Mouse (Mus musculus) MEL (cell line): ENCODE data around the gene Tmem164. TPM values are rescaled to one million over a fixed set of nuclear protein-coding genes. Genes with fewer than 3 reads are reported as not detected.

Experiments used
- DNase-seq: peaks from one replicate; pipeline ENCODE4 v3.0.0; 2011; ENCODE audit warnings: low read depth, low spot score
- H3K27ac ChIP-seq: 2 replicates; pipeline ENCODE4 v1.5.1; 2012; ENCODE audit warnings: low read depth, mild to moderate bottlenecking, control low read depth, low read length, moderate library complexity; ENCODE audit not compliant: control insufficient read depth
- H3K27me3 ChIP-seq, 2 experiments: fragments of 150-350 bp in 1 of 2; sonication (generic) in 1 of 2; 2 replicates each; pipeline ENCODE4 v1.6.1; 2012; ENCODE audit warnings: low read length in 2 of 2, mild to moderate bottlenecking in 2 of 2, improper control_type of control experiment in 1 of 2, moderate library complexity in 1 of 2; ENCODE audit not compliant: insufficient read depth in 2 of 2, control insufficient read depth in 1 of 2
- H3K36me3 ChIP-seq, 2 experiments: 2 replicates each; pipeline ENCODE4 v1.6.1; 2012 to 2014; ENCODE audit warnings: low read length in 2 of 2, improper control_type of control experiment in 1 of 2, inconsistent platforms in 1 of 2, mild to moderate bottlenecking in 1 of 2; ENCODE audit not compliant: insufficient read depth in 2 of 2, control insufficient read depth in 1 of 2
- H3K4me1 ChIP-seq, 2 experiments: fragments of 150-350 bp in 1 of 2; sonication (generic) in 1 of 2; 2 replicates each; pipeline ENCODE4 v1.6.1; 2012; ENCODE audit warnings: low read length in 2 of 2, improper control_type of control experiment in 1 of 2, mild to moderate bottlenecking in 1 of 2; ENCODE audit not compliant: insufficient read depth in 2 of 2, control insufficient read depth in 1 of 2
- H3K4me3 ChIP-seq, 2 experiments: fragments of 150-350 bp in 1 of 2; sonication (generic) in 1 of 2; 2 replicates each; pipeline ENCODE4 v1.5.1; 2012; ENCODE audit warnings: low read depth in 2 of 2, low read length in 2 of 2, mild to moderate bottlenecking in 2 of 2, moderate library complexity in 2 of 2, control low read depth in 1 of 2, improper control_type of control experiment in 1 of 2; ENCODE audit not compliant: control insufficient read depth in 1 of 2, insufficient read depth in 1 of 2
- H3K79me2 ChIP-seq: 2 replicates; pipeline ENCODE4 v1.6.1; 2012; ENCODE audit warnings: mild to moderate bottlenecking, low read length, moderate library complexity; ENCODE audit not compliant: control insufficient read depth, poor library complexity, insufficient read depth
- H3K9ac ChIP-seq: 2 replicates; pipeline ENCODE4 v1.6.1; 2012; ENCODE audit warnings: low read depth, mild to moderate bottlenecking, control low read depth, low read length, moderate library complexity; ENCODE audit not compliant: control insufficient read depth, poor library complexity, severe bottlenecking
- H3K9me3 ChIP-seq: fragments of 150-350 bp; sonication (generic); replicated peaks from 2 replicates; pipeline ENCODE4 v1.6.1; 2012; ENCODE audit warnings: mild to moderate bottlenecking, low read length, improper control_type of control experiment, moderate library complexity; ENCODE audit not compliant: insufficient read depth
- CTCF ChIP-seq, 3 experiments: IDR thresholded peaks in 2 of 3; conservative IDR thresholded peaks in 1 of 3; 2 replicates each; pipeline ENCODE4 v1.5.1; 2011 to 2012; ENCODE audit warnings: low read length in 3 of 3, low read depth in 2 of 3, mild to moderate bottlenecking in 2 of 3, improper control_type of control experiment in 1 of 3, inconsistent platforms in 1 of 3, mixed read lengths in 1 of 3, moderate library complexity in 1 of 3; ENCODE audit not compliant: control insufficient read depth in 1 of 3, insufficient read depth in 1 of 3, poor library complexity in 1 of 3, severe bottlenecking in 1 of 3
- ETS1 ChIP-seq: IDR thresholded peaks from 2 replicates; pipeline ENCODE4 v1.6.1; 2012; ENCODE audit warnings: low read depth, mild to moderate bottlenecking, inconsistent platforms, low read length, improper control_type of control experiment, moderate library complexity
- MAFK ChIP-seq: IDR thresholded peaks from 2 replicates; pipeline ENCODE4 v1.6.1; 2011; ENCODE audit warnings: low read depth, mild to moderate bottlenecking, low read length, improper control_type of control experiment, borderline replicate concordance
- MYB ChIP-seq: IDR thresholded peaks from 2 replicates; pipeline ENCODE4 v1.6.1; 2011; ENCODE audit warnings: mild to moderate bottlenecking, low read depth, low read length, improper control_type of control experiment
- NRF1 ChIP-seq: IDR thresholded peaks from 2 replicates; pipeline ENCODE4 v1.6.1; 2014; ENCODE audit warnings: low read depth, mild to moderate bottlenecking, inconsistent platforms, low read length, improper control_type of control experiment, moderate library complexity; ENCODE audit not compliant: poor library complexity, insufficient read depth, severe bottlenecking
- RAD21 ChIP-seq: IDR thresholded peaks from 2 replicates; pipeline ENCODE4 v1.6.1; 2011; ENCODE audit warnings: mild to moderate bottlenecking, low read depth, low read length, improper control_type of control experiment
- TBP ChIP-seq: IDR thresholded peaks from 2 replicates; pipeline ENCODE4 v1.8.0; 2011; ENCODE audit warnings: low read depth, low read length, improper control_type of control experiment
- USF1 ChIP-seq: IDR thresholded peaks from 2 replicates; pipeline ENCODE4 v1.6.1; 2014; ENCODE audit warnings: low read depth, mild to moderate bottlenecking, inconsistent platforms, low read length, improper control_type of control experiment, moderate library complexity
- ZC3H11A ChIP-seq: IDR thresholded peaks from 2 replicates; pipeline ENCODE4 v1.6.1; 2012; ENCODE audit warnings: low read depth, mild to moderate bottlenecking, inconsistent platforms, low read length, improper control_type of control experiment
- polyA plus RNA-seq, 2 experiments: library from polyadenylated mRNA; stranded (reverse) in 1 of 2; unstranded in 1 of 2; fragments of >175 nt in 1 of 2; fragments of >200 nt in 1 of 2; gene quantifications; 2 replicates each; pipeline versions ENCODE4 v1.2.1 to v1.2.4; 2012; ENCODE audit warnings: low replicate concordance in 2 of 2, low read depth in 1 of 2; ENCODE audit not compliant: insufficient read length in 2 of 2, insufficient read depth in 1 of 2, missing spikeins in 1 of 2
- total RNA-seq: library from RNA; depleted of rRNA; stranded (reverse); fragments of 300-350 nt; gene quantifications from 2 replicates; pipeline ENCODE4 v1.2.3, GENCODE M21; 2012

Tmem164 gene
- total and polyA plus RNA-seq, 3 experiments = 34.3 to 92.4 (median 72.8) TPM

GRCm38 (mm10) chrX:142869844-142870243 lies 188.6 kb downstream of the Tmem164 start:
- Histone ChIP-seq H3K36me3 (peaks cover 6 to 10% of the 10 kb centered on the region in 2 experiments), H3K4me1 (peaks cover 0 to 10% of the 10 kb centered on the region in 2 experiments; a peak in 2 of 4 replicates), H3K9me3 (no peaks in the 10 kb centered on the region), H3K79me2 (no peaks in the 10 kb centered on the region), H3K9ac (no peak overlapping the region), H3K4me3 (no peak overlapping the region), H3K27ac (no peak overlapping the region), H3K27me3 (no peaks in the 10 kb centered on the region)
- DNase-seq = peak; percentile 22
- TF ChIP-seq MYB = no peak

- Histone ChIP-seq H3K4me1 (no peaks in the 10 kb centered on the region; a peak in 1 of 4 replicates), H3K9me3 (no peaks in the 10 kb centered on the region)
- TF ChIP-seq ETS1 (no peak), NRF1 (no peak)
Measured at GRCm38 (mm10) chrX:142882255-142882654, 201.0 kb downstream of the Tmem164 start.

DNA sequence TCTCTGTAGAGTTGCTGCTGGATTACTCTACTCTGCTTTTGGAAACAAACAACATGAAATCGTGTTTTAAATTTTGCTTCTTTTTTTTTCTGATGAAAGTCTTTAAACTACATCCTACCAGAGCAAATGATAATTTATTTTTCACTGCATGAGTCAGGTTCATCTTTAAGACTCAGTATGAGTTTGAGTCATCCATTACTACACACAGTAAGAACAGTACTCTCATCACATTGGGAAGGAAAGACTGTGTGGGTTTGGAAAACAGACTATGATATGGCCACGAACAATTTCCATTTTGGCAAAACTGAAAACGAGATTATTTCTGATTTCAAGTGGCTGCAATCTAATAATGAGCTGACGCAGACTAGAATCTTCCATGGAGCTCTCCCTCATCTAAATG lies 202.4 kb downstream of the Tmem164 start:
- TF ChIP-seq ZC3H11A = no peak
- TF ChIP-seq, all 39 proteins: peak for 0
- Histone ChIP-seq H3K9me3 (no peaks in the 10 kb centered on the region), H3K79me2 (no peaks in the 10 kb centered on the region), H3K4me1 (no peaks in the 10 kb centered on the region; a peak in 1 of 4 replicates), H3K36me3 (peaks cover 0 to 5% of the 10 kb centered on the region in 2 experiments; a peak in 1 of 4 replicates), H3K9ac (no peak overlapping the region), H3K4me3 (no peak overlapping the region), H3K27ac (no peak overlapping the region), H3K27me3 (no peaks in the 10 kb centered on the region)
- no peak for DNase-seq

More at GRCm38 (mm10) chrX:142882255-142882654, 201.0 kb downstream of the Tmem164 start:
- H3K27ac ChIP-seq = no peak overlapping the region
- H3K27me3 ChIP-seq = no peaks in the 10 kb centered on the region
- no peaks in the 10 kb centered on the region for H3K79me2 ChIP-seq
- DNase-seq = no peak
- H3K36me3 ChIP-seq = peaks cover 0 to 3% of the 10 kb centered on the region in 2 experiments; a peak in 1 of 4 replicates
- no peak overlapping the region for H3K9ac ChIP-seq
- H3K4me3 ChIP-seq = no peak overlapping the region

- no peaks in the 10 kb centered on the region for H3K79me2 ChIP-seq
Measured at GRCm38 (mm10) chrX:142885962-142886361, 204.8 kb downstream of the Tmem164 start.

More at GRCm38 (mm10) chrX:142885962-142886361, 204.8 kb downstream of the Tmem164 start:
- Histone ChIP-seq H3K27ac (no peak overlapping the region), H3K36me3 (peaks cover 0 to 5% of the 10 kb centered on the region in 2 experiments; a peak in 1 of 4 replicates), H3K4me3 (no peak overlapping the region), H3K4me1 (no peaks in the 10 kb centered on the region; a peak in 1 of 4 replicates), H3K9ac (no peak overlapping the region), H3K27me3 (no peaks in the 10 kb centered on the region), H3K9me3 (no peaks in the 10 kb centered on the region)
- TF ChIP-seq USF1 = no peak
- TF ChIP-seq RAD21 = no peak
- no peak for TF ChIP-seq TBP
- TF ChIP-seq CTCF (IDR thresholded peaks at IDR 0.05 in 2 of 3, conservative IDR thresholded peaks at IDR 0.05 in 1 of 3; ENCODE audit: control insufficient read depth in 1 of 3, insufficient read depth in 1 of 3, low read depth in 2 of 3, low read length in 3 of 3, poor library complexity in 1 of 3, severe bottlenecking in 1 of 3) = no peak
- no peak for TF ChIP-seq MAFK
- DNase-seq = no peak
